Comparison of ENCODE assay signal across 8 mouse cellular contexts in genomic region chr4:104366894-104367740, GRCm38 (mm10).
A peak's percentile ranks its signal among the peaks of the same experiment; 100 is the strongest.
DNase-seq lines count a peak whose midpoint lies in the region; ATAC-seq lines count a peak whose summit lies in the region.

No protein-coding gene starts in this region.

- H3K9me3 ChIP-seq in hindbrain, embryonic 14.5 days (ENCODE audit: control insufficient read depth, low read length) = no peaks in the 10 kb centered on the region

- peak; percentile 85 for DNase-seq in Muller cell, postnatal 12 days (ENCODE audit: inconsistent ontology term)
- DNase-seq in cerebellum, adult 18-20 months = peak; percentile 83 to 85
- peak; percentile 44 for DNase-seq in forelimb bud, embryonic 11.5 days (ENCODE audit: low read depth, low spot score)
- peak; percentile 72 for DNase-seq in hindbrain, embryonic 14.5 days (ENCODE audit: low spot score)
- peak; percentile 79 to 81 for DNase-seq in layer of hippocampus, postnatal 25 days (ENCODE audit: extremely low spot score in 1 of 2, low spot score in 1 of 2)
- DNase-seq in lung, postnatal 10 days = peak; percentile 48
- DNase-seq in right cerebral cortex, postnatal 10 days (ENCODE audit: low spot score in 2 of 2) = peak; percentile 89 to 90
- DNase-seq in natural killer cell, adult 2 months (ENCODE audit: low spot score in 2 of 2) = no peak

- H3K27ac ChIP-seq in hindbrain, embryonic 14.5 days = peak overlapping the region; percentile 92

- under 1% methylated on average over 67 of the region's 94 CpGs for WGBS in hindbrain, embryonic 14.5 days

- peak overlapping the region; percentile 82 for H3K9ac ChIP-seq in hindbrain, embryonic 14.5 days

- H3K4me3 ChIP-seq in hindbrain, embryonic 14.5 days (replicated peaks; ENCODE audit: low read length) = peak overlapping the region; percentile 72

- H3K4me2 ChIP-seq in hindbrain, embryonic 14.5 days (replicated peaks) = peak overlapping the region; percentile 92

- 0 out of 2 replicates have a peak, but pooled peaks cover 4% of the 10 kb centered on the region for H3K27me3 ChIP-seq in hindbrain, embryonic 14.5 days (ENCODE audit: control insufficient read depth, insufficient read depth, low read length)

- H3K36me3 ChIP-seq in hindbrain, embryonic 14.5 days (replicated peaks; ENCODE audit: control insufficient read depth, insufficient read depth) = no peaks in the 10 kb centered on the region

- ATAC-seq in hindbrain, embryonic 14.5 days (ENCODE audit: low FRiP score) = peak; percentile 88

- H3K4me1 ChIP-seq in hindbrain, embryonic 14.5 days (replicated peaks; ENCODE audit: control insufficient read depth, insufficient read depth, low read length) = peaks cover 7% of the 10 kb centered on the region; the same call in 1 of the 2 replicates

Comparison
In these comparisons a context has a peak if more than half of its experiments do, and no peak if none do; other contexts are left out.
1. DNase-seq: peak in Muller cell, postnatal 12 days (single experiment), cerebellum, adult 18-20 months (2 of 2), forelimb bud, embryonic 11.5 days (single experiment), hindbrain, embryonic 14.5 days (single experiment), layer of hippocampus, postnatal 25 days (2 of 2), lung, postnatal 10 days (single experiment) and right cerebral cortex, postnatal 10 days (2 of 2); none in natural killer cell, adult 2 months (0 of 2).